Mouse (Mus musculus) adrenal gland, adult 18-20 months (tissue): ENCODE data around the gene Fam222a. TPM values are rescaled to one million over a fixed set of nuclear protein-coding genes. Genes with fewer than 3 reads are reported as not detected.

Experiments
- DNase-seq, 2 experiments: peaks; one replicate each; pipeline ENCODE4 v3.0.0; 2021 to 2022; ENCODE audit warnings: low spot score in 2 of 2
- total RNA-seq, 2 experiments: library from RNA; stranded (reverse); gene quantifications; 1 replicate in 1 of 2; 2 replicates in 1 of 2; pipeline ENCODE4 v1.2.3; 2021

Fam222a gene
- total RNA-seq, 2 experiments from 2014 or later: 62.7 to 76.0 TPM

DNA sequence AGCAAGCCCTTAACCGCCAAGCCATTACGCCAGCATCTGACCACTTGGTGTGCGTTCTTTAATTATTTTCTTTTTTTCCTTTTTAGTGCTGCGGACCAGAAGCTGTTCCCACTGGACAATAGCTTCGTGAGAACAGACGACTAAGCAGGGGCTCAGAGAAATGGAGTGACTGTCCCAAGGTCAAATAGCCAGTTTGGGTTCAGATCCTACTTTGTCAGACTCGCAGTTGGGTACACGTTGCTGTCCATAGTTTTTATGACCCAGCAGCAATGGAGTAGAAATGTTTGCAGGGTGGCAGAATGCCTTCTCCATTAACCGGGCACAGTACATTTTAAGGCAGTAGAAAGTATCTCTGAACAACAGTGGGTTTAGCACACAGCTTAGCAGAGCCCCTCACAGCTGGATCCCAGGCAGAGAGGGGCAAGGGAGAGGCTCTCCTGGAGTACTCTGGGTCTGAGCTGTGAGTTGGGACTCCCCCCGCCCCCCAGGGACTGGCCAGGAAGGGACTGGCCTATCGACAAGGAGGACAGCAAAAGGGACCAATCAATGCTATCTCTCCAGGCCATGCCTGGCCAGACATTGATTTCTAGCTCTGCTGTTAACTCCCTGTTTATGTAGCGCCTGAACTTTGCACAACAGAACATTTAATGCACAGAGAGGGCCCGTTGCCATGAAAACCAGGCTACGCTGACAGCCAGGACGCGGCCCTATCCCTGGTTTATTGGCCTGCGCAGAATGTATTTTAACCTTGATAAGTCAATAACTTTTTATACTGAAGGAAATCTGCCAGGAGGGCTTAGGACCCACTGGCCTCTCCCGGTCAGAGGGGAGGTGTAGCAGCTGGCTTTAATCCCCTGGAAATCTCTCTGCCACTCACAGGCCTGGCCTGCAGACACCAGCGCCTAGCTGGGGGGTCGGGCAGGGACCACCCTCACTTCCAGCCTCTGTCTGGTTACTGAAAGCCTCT lies 9.8 kb upstream of the Fam222a start:
- DNase-seq: no peak

DNA sequence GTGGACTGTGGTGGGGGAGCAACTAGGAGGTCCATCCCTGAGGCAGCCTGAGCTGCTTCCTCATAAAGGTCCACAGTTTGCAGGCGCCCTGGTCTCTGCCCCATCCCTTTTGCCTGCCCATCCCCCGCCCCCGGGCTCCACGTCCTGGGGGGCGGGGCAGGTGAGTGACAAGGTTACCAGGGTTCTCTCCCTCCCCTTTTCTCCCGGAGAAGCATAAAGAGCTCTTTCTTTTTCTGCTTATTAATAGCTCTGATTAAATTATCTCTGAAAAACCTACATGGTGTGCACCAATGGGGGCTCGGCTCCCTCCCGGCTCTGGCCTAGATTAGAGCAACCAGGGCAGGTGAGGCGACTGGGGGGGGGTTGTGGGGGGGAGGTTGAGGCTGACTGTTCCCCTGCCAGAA lies 7.3 kb upstream of the Fam222a start:
- peak in 1 of 2 experiments; percentile 7 for DNase-seq

- DNase-seq: no peak
Observed at GRCm38 (mm10) chr5:114560965-114561364, 6.9 kb upstream of the Fam222a start.

GRCm38 (mm10) chr5:114563994-114564393 lies 3.8 kb upstream of the Fam222a start:
- no peak for DNase-seq

- peak in 1 of 2 experiments; percentile 62 for DNase-seq
Observed at GRCm38 (mm10) chr5:114565305-114565704, 2.5 kb upstream of the Fam222a start.

- no peak for DNase-seq
Observed at GRCm38 (mm10) chr5:114565751-114566150, 2.1 kb upstream of the Fam222a start.

GRCm38 (mm10) chr5:114566461-114566860 lies 1.4 kb upstream of the Fam222a start:
- no peak for DNase-seq

- peak; percentile 92 for DNase-seq
Observed at GRCm38 (mm10) chr5:114567075-114567517, 720 bp upstream of the Fam222a start.

DNA sequence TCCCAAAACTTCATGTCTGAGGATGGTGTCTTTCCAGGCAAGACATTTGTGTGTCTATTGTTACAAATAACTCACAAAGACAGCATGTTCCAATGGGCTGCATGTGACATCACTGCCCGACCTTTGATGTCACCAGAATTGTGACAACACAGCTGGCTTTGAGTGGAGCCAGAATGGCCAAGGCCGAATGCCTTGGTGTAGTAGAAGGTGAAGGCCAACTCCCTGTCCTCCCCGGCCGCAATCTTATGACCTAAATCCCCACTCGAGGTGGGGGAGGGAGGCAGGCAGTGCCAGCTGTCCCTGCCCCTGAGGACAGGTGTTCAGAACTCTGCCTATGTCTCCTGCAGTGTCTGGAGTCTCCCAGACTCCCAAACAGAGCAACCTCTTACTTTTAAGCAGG lies 1.0 kb downstream of the Fam222a start:
- DNase-seq: peak in 1 of 2 experiments; percentile 64

DNA sequence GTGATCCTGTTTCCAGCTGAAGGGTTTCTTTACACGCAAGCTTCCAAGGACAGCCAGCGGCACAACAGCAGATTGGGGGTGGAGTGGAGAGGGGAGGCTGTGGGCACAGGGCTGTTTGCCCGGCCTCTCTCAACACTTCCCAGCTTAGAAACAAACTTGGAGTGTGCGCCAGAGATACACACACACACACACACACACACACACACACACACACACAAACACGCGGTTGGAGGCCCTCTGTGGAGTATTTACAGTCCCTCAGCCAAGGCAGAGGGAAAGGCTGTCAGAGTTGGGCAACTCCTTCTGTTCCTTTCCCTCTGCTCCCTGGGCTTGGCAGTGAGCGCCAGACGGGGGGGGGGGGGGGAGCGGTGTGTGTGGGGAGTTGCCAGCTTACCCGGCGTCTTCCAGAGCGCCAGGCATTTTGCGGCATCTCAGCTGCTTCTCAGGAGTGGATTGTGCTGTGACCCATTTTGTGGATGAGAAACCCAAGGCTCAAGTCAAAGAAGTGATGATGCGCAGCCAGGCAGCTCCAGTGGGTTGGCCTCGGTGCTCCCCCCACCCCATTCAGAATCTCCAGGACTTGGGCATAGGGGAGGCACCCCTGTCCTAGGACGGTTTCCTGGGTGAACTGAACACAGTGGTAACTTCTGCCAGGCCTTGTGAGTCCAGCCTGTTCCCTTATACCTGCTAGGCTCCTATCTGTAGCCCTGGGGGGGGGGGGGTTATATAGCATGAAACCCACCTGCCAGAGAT lies 2.3 kb downstream of the Fam222a start:
- no peak for DNase-seq

DNA sequence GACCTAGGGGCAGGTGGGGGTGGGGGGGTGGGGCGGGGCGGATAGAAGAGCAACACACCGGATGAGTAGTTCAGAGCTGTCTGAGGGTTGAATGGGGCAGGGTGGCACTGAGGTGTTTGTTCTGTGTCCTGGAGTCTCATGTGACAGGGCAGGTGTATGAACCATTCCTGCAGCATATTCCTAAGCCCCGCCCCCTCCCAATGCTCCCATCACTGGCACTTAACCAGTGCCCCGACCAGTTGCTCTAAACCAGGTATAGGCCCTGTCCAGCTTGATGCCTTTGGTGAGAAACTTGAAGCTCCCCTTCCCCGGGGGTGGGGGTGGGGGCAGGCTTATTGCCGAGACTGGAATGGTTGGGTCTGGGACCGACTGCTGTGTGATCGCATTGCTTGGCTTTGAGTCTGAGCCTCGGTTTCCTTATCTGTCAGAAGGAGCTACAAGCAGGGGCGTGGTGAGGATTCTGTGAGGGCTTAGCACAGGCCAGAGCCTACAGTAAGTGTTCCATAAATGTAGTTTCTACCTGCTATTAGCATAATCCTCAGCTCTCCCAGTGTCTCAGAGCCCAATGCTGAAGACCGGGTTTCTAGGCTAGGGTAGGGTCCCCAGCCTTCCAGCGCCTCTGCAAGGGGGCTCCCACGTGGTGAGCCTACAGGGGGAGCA lies 3.1 kb downstream of the Fam222a start:
- DNase-seq: no peak

DNA sequence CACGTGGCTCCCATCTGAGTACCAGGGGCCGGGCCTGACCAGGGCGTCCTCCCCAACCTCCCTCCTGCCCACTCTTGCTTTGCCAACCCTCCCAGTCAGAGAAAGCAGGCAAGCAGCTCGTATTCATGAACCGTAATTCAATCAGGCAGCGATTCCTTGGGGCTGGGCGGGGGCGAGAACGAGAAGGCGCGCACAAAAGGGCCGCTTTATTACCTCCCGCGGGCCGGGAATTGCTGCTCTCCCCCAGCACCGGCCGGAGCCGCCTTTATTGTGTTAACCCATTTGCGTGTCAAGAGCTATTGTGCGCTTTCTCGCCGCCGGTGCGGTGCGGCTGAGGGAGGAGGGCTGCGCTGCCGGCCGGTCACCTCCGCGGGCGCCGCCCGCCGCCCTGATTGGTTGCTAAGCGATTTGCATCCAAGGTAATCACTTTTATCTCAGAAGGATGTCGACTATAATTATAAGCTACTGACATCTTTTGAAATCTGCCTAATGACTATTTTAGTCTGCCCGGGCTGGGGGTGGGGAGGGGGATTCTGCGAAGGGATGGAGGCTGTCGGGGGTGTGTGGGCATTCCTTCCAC lies 3.7 kb downstream of the Fam222a start:
- no peak for DNase-seq

- DNase-seq: no peak
Observed at GRCm38 (mm10) chr5:114572997-114573396, 5.2 kb downstream of the Fam222a start.

DNA sequence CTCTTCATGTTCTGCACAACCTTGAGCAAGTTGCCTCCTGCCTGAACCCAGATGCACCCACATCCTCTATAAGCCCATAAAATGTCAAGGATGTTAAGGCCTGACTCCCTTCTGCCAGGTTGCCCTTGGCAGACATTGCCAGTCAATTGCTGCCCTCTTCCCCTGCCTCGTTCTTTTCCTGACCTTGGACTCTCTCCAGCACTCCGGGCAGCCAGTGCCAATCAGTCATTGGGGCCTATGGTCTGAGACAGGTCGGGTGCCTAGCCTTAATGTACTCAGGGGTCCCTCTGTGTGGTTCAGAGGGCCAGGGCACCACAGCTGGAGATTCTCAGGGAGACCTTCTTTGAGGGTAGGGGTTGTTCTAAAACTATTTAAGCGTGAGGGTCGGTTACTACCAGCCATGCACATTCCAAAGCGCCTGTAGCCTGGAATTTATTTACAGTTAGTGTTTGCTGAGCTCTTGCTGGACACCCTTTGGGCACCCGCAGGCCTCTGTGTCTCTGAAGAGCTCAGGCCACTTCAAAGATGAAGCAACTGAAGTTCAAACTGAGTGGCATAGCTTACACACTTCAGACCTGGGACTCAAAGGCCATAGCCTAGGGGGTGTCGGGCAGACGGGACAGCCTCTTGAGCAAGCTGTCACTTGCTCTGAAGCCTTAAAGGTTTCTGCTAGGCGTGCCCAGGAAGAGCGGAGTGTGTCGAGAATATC lies 6.3 kb downstream of the Fam222a start:
- DNase-seq: peak in 1 of 2 experiments; percentile 64

DNA sequence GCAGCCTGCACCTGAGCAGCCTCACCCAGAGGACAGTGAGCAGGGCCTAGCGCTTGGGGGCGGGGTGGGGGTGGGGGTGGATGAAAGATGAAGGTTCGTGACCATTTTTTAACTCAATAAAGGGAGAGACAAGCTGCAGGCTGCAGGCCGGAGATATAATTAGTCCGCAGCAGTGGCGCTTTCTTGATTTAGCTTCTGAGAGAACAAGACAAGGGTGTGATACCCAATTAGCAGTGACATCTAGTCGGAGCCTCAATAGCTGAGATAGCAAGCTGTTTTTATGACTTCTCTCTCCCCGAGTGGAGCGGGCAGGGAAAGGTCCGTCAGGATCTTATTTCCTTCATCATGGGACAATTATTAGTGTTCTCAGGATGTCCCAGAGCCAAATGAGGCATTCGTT lies 7.2 kb downstream of the Fam222a start:
- no peak for DNase-seq

DNA sequence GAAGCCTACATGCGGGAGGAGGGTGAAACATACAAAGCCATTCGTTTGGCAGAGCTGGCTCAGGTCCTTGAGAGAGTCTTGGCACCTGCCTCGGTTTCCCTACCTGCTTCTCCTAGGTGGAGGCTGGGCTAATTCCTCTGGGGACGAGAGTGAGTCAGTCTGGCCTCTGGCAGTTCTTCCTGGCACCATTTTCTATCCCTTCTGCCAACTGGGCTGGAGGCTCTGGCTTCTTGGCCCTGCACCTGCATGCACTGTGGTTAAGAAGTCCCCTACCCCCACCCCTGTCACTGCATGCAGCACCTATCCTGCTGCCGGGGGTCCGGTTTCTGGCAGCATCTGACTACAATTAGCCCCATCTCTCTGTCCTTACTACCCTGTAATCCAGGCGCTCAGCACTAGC lies 7.7 kb downstream of the Fam222a start:
- no peak for DNase-seq

GRCm38 (mm10) chr5:114575986-114576605 lies 8.3 kb downstream of the Fam222a start:
- DNase-seq: no peak

- no peak for DNase-seq
Observed at GRCm38 (mm10) chr5:114578361-114578760, 10.5 kb downstream of the Fam222a start.

DNA sequence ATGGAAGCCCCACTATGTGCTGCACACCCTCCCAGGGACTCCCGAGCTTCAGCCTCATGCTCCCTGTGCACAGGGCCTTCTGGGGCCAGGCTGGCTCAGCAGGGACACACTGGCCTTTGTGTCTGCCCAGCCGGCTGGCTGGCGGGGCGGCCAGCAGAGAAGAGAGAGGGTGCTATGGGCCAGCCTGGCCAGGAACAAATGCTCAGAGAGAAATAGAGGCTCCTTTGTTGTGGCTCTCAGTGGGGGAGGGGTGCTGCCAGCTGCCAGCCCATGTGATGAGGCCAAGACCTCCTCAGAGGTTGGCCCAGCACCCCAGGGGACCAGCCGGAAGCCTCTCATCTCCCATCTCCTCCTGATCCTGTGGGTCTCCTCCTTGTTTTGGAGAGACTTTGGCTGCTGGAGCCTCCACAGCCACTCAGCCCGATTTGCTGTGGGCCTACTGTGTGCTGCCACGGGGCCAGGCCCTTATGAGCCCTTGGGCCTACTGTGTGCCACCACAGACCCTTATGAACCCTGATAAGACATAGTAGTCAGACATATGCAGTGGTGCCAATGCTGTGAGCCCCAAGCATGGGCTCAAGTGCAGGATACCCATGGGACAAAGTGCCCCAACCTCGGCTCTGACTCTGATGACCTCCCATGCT lies 12.0 kb downstream of the Fam222a start:
- DNase-seq: no peak
